8 mouse cellular contexts compared by ENCODE assay signal in genomic region chr7:63936188-63936985, GRCm38 (mm10). TPM values are rescaled to one million over a fixed set of nuclear protein-coding genes. Genes with fewer than 3 reads are reported as not detected.
DNase-seq lines count a peak whose midpoint lies in the region; ATAC-seq and TF ChIP-seq lines count a peak whose summit lies in the region.

No protein-coding gene starts in this region.

- peak overlapping the region; percentile 83 to 94 for H3K4me3 ChIP-seq in ES-E14 (ENCODE audit: insufficient read depth in 1 of 2, low read depth in 1 of 2, low read length in 2 of 2, poor library complexity in 1 of 2, severe bottlenecking in 1 of 2)
- peak overlapping the region; percentile 77 for H3K4me3 ChIP-seq in forebrain, embryonic 15.5 days

- in situ Hi-C loops in ES-E14 (cut with MboI; ENCODE audit: low sequenced_read_pairs in 2 of 2, unreplicated experiment in 2 of 2), result no loop called here

- ATAC-seq in forebrain, embryonic 15.5 days (replicated peaks), result no peak

- intact Hi-C loops in heart, postnatal 25 days (cut with DNase I), result loop anchor here (1.0 to 5.0 kb wide), 5 partner anchors 26 to 184 kb away; no protein-coding TSS in a partner anchor

- WGBS in forebrain, embryonic 15.5 days, result under 1% methylated on average over 34 of the region's 34 CpGs

- peak; percentile 78 for DNase-seq in ES-E14 (ENCODE audit: low read depth, low spot score)
- DNase-seq in cerebellum, adult 18-20 months, result peak; percentile 83 to 87
- DNase-seq in heart, postnatal 25 days (ENCODE audit: low spot score), result peak; percentile 89
- DNase-seq in layer of hippocampus, adult 8-10 months (ENCODE audit: low spot score in 2 of 2), result peak; percentile 79
- peak; percentile 96 for DNase-seq in lung, postnatal 10 days
- peak; percentile 65 for DNase-seq in ovary, postnatal 14 days (ENCODE audit: low spot score)
- DNase-seq in thymus, postnatal 14 days, result peak; percentile 83

- H3K27me3 ChIP-seq in forebrain, embryonic 15.5 days, result no peaks in the 10 kb centered on the region

- no peaks in the 10 kb centered on the region for H3K9me3 ChIP-seq in ES-E14 (ENCODE audit: control insufficient read depth, insufficient read depth, low read depth, low read length)
- H3K9me3 ChIP-seq in forebrain, embryonic 15.5 days, result no peaks in the 10 kb centered on the region

- peak overlapping the region; percentile 46 for H3K27ac ChIP-seq in ES-E14 (ENCODE audit: insufficient read depth, low read depth, low read length, poor library complexity, severe bottlenecking)
- peak overlapping the region; percentile 95 for H3K27ac ChIP-seq in forebrain, embryonic 15.5 days (replicated peaks)

- H3K9ac ChIP-seq in ES-E14 (ENCODE audit: insufficient read depth, low read depth, low read length, poor library complexity, severe bottlenecking), result peak overlapping the region; percentile 79
- H3K9ac ChIP-seq in forebrain, embryonic 15.5 days (replicated peaks), result peak overlapping the region; percentile 81

- peaks cover 2 to 14% of the 10 kb centered on the region in 2 experiments; a peak in 2 of 4 replicates for H3K4me1 ChIP-seq in ES-E14 (ENCODE audit: control insufficient read depth in 2 of 2, insufficient read depth in 2 of 2, low read length in 2 of 2, poor library complexity in 1 of 2)
- peaks cover 33% of the 10 kb centered on the region for H3K4me1 ChIP-seq in forebrain, embryonic 15.5 days

- H3K36me3 ChIP-seq in ES-E14 (ENCODE audit: control insufficient read depth, insufficient read depth, low read length, poor library complexity, severe bottlenecking), result peaks cover 6% of the 10 kb centered on the region; the same call in 1 of the 2 replicates
- H3K36me3 ChIP-seq in forebrain, embryonic 15.5 days, result no peaks in the 10 kb centered on the region

- peak overlapping the region; percentile 97 for H3K4me2 ChIP-seq in forebrain, embryonic 15.5 days (replicated peaks)

TF ChIP-seq in ES-E14, 5 proteins besides CTCF, POLR2A, EP300 and RAD21:
- TF ChIP-seq CHD2 (IDR thresholded peaks at IDR 0.05; ENCODE audit: low read depth, low read length), result no peak
- TF ChIP-seq MAFK (IDR thresholded peaks at IDR 0.05; ENCODE audit: insufficient read depth, low read depth, low read length), result no peak
- TF ChIP-seq ZNF384 (IDR thresholded peaks at IDR 0.05; ENCODE audit: low read depth, low read length), result no peak

RNA-seq across cellular contexts. Expression of gene Klf13, which starts 2.3 kb away (rescaled TPM):
- 25.8 and 29.4 TPM in 2 replicates for total RNA-seq in ES-E14 (2012; rRNA removed)
- polyA plus RNA-seq in forebrain, embryonic 15.5 days (2015; fragmentation: Nextera tagmentation; extraction: Ambion mirVana), result 34.7 and 34.8 TPM in 2 replicates
- 10 to 100 TPM; 43.8 to 63.8 TPM for total RNA-seq in heart, postnatal 25 days (2021)
- total RNA-seq in layer of hippocampus, adult 8-10 months (2022), result 100 to 1,000 TPM; 169 to 188 (median 176) TPM

RNA-seq across cellular contexts. Expression of gene E030018B13Rik, which starts 19.7 kb away (rescaled TPM):
- 0.21 TPM in 1 of 2 replicates, not detected in the other for total RNA-seq in ES-E14 (2012; rRNA removed)
- 0.31 and 0.39 TPM in 2 replicates for polyA plus RNA-seq in forebrain, embryonic 15.5 days (2015; fragmentation: Nextera tagmentation; extraction: Ambion mirVana)
- not detected for total RNA-seq in heart, postnatal 25 days (2021)
- total RNA-seq in layer of hippocampus, adult 8-10 months (2022), result not detected
